Mouse (Mus musculus) myocyte (in vitro differentiated cells): ENCODE measurements around the gene A630076J17Rik.

Source experiments
- CEBPB ChIP-seq: IDR thresholded peaks from 2 replicates; pipeline ENCODE4 v1.6.1; 2011; ENCODE audit warnings: mild to moderate bottlenecking, moderate library complexity; ENCODE audit not compliant: poor library complexity, insufficient read depth, severe bottlenecking
- E2F4 ChIP-seq: IDR thresholded peaks from one replicate; pipeline ENCODE4 v1.6.1; 2011; ENCODE audit warnings: mild to moderate bottlenecking, control low read depth, moderate library complexity; ENCODE audit not compliant: insufficient read depth
- MAX ChIP-seq: IDR thresholded peaks from one replicate; pipeline ENCODE4 v1.6.1; 2011; ENCODE audit warnings: low read depth, mild to moderate bottlenecking, control low read depth
- MYOD1 ChIP-seq, 3 experiments: IDR thresholded peaks; one replicate each; pipeline ENCODE4 v1.6.1; 2011; ENCODE audit warnings: control low read depth in 2 of 3, low read depth in 2 of 3, mild to moderate bottlenecking in 2 of 3, moderate library complexity in 1 of 3; ENCODE audit not compliant: insufficient read length in 2 of 3, control insufficient read depth in 1 of 3
- MYOG ChIP-seq, 3 experiments: IDR thresholded peaks; one replicate each; pipeline ENCODE4 v1.6.1; 2011; ENCODE audit warnings: control low read depth in 2 of 3, low read depth in 2 of 3, mild to moderate bottlenecking in 2 of 3; ENCODE audit not compliant: insufficient read length in 2 of 3, control insufficient read depth in 1 of 3, insufficient read depth in 1 of 3
- POLR2A ChIP-seq: IDR thresholded peaks from one replicate; pipeline ENCODE4 v1.6.1; 2011; ENCODE audit warnings: low read depth, mild to moderate bottlenecking, control low read depth, moderate library complexity; ENCODE audit not compliant: insufficient read length
- POLR2AphosphoS2 ChIP-seq: IDR thresholded peaks from one replicate; pipeline ENCODE4 v1.6.1; 2011; ENCODE audit warnings: low read depth, control low read depth; ENCODE audit not compliant: insufficient read length
- TCF12 ChIP-seq: IDR thresholded peaks from one replicate; pipeline ENCODE4 v1.6.1; 2011; ENCODE audit warnings: mild to moderate bottlenecking, control low read depth; ENCODE audit not compliant: poor library complexity, insufficient read depth, severe bottlenecking
- TCF3 ChIP-seq: IDR thresholded peaks from one replicate; pipeline ENCODE4 v1.6.1; 2011; ENCODE audit warnings: low read depth, control low read depth; ENCODE audit not compliant: insufficient read length

GRCm38 (mm10) chr3:107233945-107234344 lies 3.5 kb downstream of the A630076J17Rik start:
- TF ChIP-seq POLR2A: no peak
- no peak for TF ChIP-seq E2F4
- no peak for TF ChIP-seq MYOG (IDR thresholded peaks at IDR 0.05; ENCODE audit: control insufficient read depth in 1 of 3, insufficient read depth in 1 of 3, insufficient read length in 2 of 3, low read depth in 2 of 3)
- TF ChIP-seq MYOD1 (IDR thresholded peaks at IDR 0.05; ENCODE audit: control insufficient read depth in 1 of 3, insufficient read length in 2 of 3, low read depth in 2 of 3): no peak
- TF ChIP-seq POLR2AphosphoS2: no peak
- TF ChIP-seq MAX: no peak
- no peak for TF ChIP-seq CEBPB
- TF ChIP-seq TCF12: no peak
- no peak for TF ChIP-seq TCF3
